Mouse (Mus musculus) forebrain, embryonic 10.5 days (tissue): ENCODE measurements around the gene Ccdc57. TPM values are rescaled to one million over a fixed set of nuclear protein-coding genes. Genes with fewer than 3 reads are reported as not detected.

Experiments used
- DNase-seq: peaks from one replicate; pipeline ENCODE4 v3.0.0-alpha.2; 2017; ENCODE audit warnings: low spot score; ENCODE audit errors: extremely low spot score
- H3K27ac ChIP-seq: fragments of 300-500 bp; sonication (generic); 2 replicates; pipeline ENCODE4 v1.5.1; 2016; ENCODE audit warnings: mild to moderate bottlenecking
- H3K27me3 ChIP-seq: fragments of 300-500 bp; sonication (generic); 2 replicates; pipeline ENCODE4 v1.6.1; 2016; ENCODE audit warnings: mild to moderate bottlenecking; ENCODE audit not compliant: poor library complexity, severe bottlenecking
- H3K36me3 ChIP-seq: fragments of 300-500 bp; sonication (generic); replicated peaks from 2 replicates; pipeline ENCODE4 v1.6.1; 2016; ENCODE audit warnings: mild to moderate bottlenecking, moderate library complexity
- H3K4me1 ChIP-seq: fragments of 300-500 bp; sonication (generic); 2 replicates; pipeline ENCODE4 v1.6.1; 2016
- H3K4me3 ChIP-seq: fragments of 300-500 bp; sonication (generic); 2 replicates; pipeline ENCODE4 v1.5.1; 2016; ENCODE audit warnings: mild to moderate bottlenecking, moderate library complexity
- H3K9me3 ChIP-seq: fragments of 300-500 bp; sonication (generic); 2 replicates; pipeline ENCODE4 v1.6.1; 2016; ENCODE audit warnings: mild to moderate bottlenecking, moderate library complexity
- WGBS: fragments of 180-500 bp; shearing (Covaris S2); methylation state at CpG from one replicate; pipeline ENCODE4 v1.1.7; 2016; 5-methylcytosine and 5-hydroxymethylcytosine counted together
- polyA plus RNA-seq: library from polyadenylated mRNA; unstranded; fragments of >200 nt; fragmentation: Nextera tagmentation; extraction: Ambion mirVana; gene quantifications from 2 replicates; pipeline ENCODE4 v1.2.1, GENCODE M21; 2016

Ccdc57 gene
- polyA plus RNA-seq, 1 experiment from 2014 or later: 8.6 TPM

DNA sequence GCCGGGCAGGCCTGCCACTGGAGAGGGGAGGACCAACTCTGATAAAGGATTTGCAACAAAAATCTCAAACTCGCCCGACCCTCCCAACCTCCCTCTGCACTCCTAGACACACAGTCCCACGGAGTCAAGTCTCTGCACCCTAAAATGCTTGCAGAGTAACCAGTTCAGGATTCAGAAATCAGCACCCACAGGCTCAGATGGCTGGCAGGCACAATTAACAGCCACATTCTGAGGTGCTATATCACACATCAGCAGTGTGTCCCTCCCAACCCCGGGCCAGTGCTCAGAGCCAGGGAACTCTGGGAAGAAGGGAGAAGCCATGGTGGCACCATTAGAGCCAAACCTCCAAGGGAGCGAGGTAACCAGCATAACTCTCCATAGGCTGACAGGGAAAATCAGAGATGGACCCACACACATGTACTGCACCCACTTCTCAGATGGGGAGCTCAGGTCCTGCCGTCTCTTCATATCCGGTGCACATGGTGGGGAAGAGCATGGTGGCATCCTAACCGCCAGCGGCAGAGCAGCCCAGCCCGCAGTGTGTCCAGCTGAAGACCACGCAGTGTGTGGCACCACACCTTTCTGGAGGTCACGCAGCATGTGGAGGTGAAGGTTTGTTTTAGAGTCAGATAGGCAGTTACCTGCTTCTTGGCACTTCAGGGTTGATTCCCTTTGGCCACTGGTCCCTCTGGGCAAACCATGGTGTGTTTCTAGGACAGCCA, 29.5 kb upstream of the Ccdc57 start:
- no peak overlapping the region for H3K4me3 ChIP-seq
- H3K4me1 ChIP-seq: peaks cover 22% of the 10 kb centered on the region
- H3K27ac ChIP-seq: no peak overlapping the region
- WGBS: 93% methylated on average over 13 of the region's 13 CpGs
- no peak for DNase-seq
- no peaks in the 10 kb centered on the region for H3K9me3 ChIP-seq
- H3K27me3 ChIP-seq: no peaks in the 10 kb centered on the region
- peaks cover 100% of the 10 kb centered on the region for H3K36me3 ChIP-seq

DNA sequence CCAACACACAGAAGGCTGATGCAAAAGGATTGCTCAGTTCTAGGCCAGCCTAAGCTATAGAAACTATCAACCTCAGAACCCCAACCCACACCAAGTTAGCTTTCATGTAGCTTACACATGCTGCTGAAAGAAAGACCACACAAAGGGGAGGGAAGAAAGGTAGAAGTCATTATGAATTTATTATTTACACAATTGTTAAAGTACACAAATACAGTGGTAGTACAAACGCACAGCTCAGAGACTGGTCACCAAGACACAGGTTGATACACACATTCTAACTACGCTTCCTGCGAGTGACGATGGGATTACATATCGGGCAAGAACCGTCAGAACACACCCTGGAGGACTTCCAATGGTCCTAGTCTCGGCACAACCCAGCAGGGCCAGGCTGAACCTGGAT, 28.9 kb upstream of the Ccdc57 start:
- Histone ChIP-seq H3K4me1 (peaks cover 25% of the 10 kb centered on the region), H3K27ac (no peak overlapping the region), H3K27me3 (no peaks in the 10 kb centered on the region), H3K9me3 (no peaks in the 10 kb centered on the region), H3K4me3 (no peak overlapping the region), H3K36me3 (peaks cover 100% of the 10 kb centered on the region)
- no peak for DNase-seq
- WGBS: 89% methylated on average over 7 of the region's 7 CpGs

DNA sequence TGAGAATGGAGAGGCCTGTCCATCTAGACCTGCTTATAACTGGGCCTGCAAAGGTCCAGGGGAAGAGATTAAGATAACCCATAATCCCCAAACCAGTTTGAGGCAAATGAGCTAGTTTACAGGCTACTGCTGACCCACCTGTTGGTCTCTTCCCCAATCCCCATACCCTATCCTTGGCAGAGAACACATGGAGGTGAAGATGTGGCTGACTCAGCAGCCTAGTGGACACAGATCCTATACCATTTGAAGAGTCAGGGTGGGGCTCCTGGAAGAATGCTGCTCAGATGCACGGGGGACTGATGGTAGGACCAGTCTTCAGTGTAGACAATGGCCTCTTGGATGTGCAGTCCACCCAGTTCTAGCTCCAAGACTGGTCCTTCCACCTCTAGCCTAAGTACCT, 27.6 kb upstream of the Ccdc57 start:
- WGBS: 83% methylated on average over 1 of the region's 1 CpGs
- Histone ChIP-seq H3K9me3 (no peaks in the 10 kb centered on the region), H3K36me3 (peaks cover 100% of the 10 kb centered on the region), H3K27ac (no peak overlapping the region), H3K4me3 (no peak overlapping the region), H3K27me3 (no peaks in the 10 kb centered on the region), H3K4me1 (peaks cover 25% of the 10 kb centered on the region)
- no peak for DNase-seq

DNA sequence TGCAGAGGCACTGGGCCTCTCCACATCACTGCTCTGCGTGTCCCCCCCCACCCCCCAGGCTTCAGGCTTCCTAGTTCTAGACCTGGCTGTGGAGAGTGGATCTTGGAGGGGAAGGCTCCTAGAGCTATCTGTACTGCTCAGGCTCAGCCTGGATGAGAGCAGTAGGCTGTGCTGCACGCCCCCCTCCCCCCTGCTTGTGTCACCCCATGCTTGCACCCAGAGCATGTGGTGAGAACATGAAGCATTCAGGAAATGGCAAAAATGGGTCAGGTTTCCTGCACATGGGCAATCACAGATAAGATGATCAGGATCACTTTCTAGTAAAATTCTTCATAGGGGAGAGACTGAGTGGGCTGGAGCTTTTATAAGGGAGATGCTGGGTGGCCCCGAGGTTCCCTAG, 26.9 kb upstream of the Ccdc57 start:
- WGBS: 84% methylated on average over 3 of the region's 3 CpGs
- no peak for DNase-seq
- no peak overlapping the region for H3K27ac ChIP-seq
- peaks cover 100% of the 10 kb centered on the region for H3K36me3 ChIP-seq
- H3K4me3 ChIP-seq: no peak overlapping the region
- peaks cover 20% of the 10 kb centered on the region for H3K4me1 ChIP-seq
- H3K27me3 ChIP-seq: no peaks in the 10 kb centered on the region
- H3K9me3 ChIP-seq: no peaks in the 10 kb centered on the region

DNA sequence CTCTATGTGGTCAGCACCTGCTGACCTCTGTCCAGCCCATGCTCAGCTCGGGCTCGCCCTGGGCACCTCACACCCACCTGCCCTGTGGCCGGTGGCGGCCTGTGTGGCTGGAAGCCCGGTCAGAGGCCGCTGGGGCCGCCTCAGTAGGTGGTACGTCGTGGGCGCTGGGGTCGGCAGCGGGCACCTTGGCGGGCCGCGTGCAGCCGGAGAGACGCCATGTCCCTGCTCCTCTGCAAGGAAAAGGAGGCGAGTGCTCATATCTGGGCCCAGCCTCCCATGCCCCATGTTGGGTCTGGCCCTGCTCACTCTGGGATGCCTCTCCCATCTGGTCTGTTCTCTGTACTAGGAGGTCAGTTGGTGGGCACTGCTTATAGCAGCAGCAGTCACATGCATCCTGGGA, 26.4 kb upstream of the Ccdc57 start:
- Histone ChIP-seq H3K27me3 (no peaks in the 10 kb centered on the region), H3K4me1 (peaks cover 20% of the 10 kb centered on the region), H3K9me3 (no peaks in the 10 kb centered on the region), H3K27ac (no peak overlapping the region), H3K36me3 (peaks cover 100% of the 10 kb centered on the region), H3K4me3 (no peak overlapping the region)
- 90% methylated on average over 18 of the region's 18 CpGs for WGBS
- DNase-seq: no peak

DNA sequence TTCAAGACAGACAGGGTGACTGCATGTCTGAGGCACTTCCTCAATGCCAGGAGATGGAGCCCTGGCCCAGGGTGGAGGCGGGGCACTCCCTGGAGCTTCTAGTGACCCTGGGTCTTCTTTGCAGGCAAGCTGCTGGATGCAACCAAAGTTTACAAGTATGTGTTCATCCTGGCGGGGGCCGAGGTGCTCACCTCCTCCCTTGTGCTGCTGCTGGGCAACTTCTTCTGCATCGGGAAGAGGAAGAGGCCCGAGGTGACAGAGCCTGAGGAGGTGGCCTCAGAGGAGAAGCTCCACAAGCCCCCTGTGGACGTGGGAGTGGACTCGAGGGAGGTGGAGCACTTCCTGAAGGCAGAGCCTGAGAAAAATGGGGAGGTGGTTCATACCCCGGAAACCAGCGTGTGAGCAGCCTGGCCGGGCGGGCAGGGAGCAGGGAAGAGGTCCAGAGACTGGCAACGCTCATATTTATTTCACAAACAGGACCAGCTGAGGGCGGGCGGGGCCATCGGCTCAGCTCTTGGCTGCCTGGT, 25.1 kb upstream of the Ccdc57 start:
- Histone ChIP-seq H3K36me3 (peaks cover 99% of the 10 kb centered on the region), H3K27ac (no peak overlapping the region), H3K4me1 (peaks cover 29% of the 10 kb centered on the region), H3K9me3 (no peaks in the 10 kb centered on the region), H3K27me3 (no peaks in the 10 kb centered on the region), H3K4me3 (no peak overlapping the region)
- no peak for DNase-seq
- 85% methylated on average over 15 of the region's 15 CpGs for WGBS

DNA sequence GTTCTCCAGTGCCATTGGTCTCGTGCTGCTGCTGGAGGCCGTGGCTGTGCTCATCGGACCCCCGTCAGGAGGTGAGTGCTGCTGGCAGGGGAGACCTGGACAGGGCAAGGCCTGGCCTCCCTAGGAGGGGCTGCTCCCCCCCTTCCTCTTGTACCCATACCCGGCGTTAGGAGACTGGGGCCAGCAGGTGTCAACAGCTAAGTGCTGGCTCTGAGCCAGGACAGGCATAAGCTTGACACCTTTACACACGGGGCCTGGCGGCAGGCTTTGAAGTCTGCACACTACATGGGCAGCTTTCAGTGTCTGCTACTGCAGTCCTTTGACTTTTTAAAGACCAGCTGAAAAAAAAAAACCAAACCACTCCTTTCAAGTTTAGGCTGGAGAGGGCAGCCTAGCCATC, 24.4 kb upstream of the Ccdc57 start:
- H3K9me3 ChIP-seq: no peaks in the 10 kb centered on the region
- DNase-seq: no peak
- H3K27me3 ChIP-seq: no peaks in the 10 kb centered on the region
- 89% methylated on average over 8 of the region's 8 CpGs for WGBS
- H3K4me1 ChIP-seq: peaks cover 37% of the 10 kb centered on the region
- H3K27ac ChIP-seq: no peak overlapping the region
- H3K36me3 ChIP-seq: peaks cover 99% of the 10 kb centered on the region
- no peak overlapping the region for H3K4me3 ChIP-seq

DNA sequence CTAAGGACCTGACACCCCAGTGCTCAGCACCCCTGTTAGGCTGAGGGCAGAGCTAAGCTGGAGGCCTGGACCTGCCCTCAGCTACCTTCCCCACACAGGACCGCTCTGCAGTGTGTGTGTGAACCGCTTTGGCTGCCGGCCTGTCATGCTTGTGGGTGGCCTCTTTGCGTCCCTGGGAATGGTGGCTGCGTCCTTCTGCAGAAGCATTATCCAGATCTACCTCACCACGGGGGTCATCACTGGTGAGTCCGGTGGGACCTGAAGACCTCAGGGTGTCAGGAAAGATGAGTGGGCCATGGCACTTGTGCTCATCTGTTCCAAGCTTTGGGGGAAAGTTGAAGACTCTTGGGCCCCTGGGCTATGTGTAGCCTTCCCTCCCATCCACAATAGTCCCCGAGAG, 23.0 kb upstream of the Ccdc57 start:
- peaks cover 90% of the 10 kb centered on the region for H3K36me3 ChIP-seq
- no peaks in the 10 kb centered on the region for H3K27me3 ChIP-seq
- peaks cover 50% of the 10 kb centered on the region for H3K4me1 ChIP-seq
- no peak for DNase-seq
- 94% methylated on average over 8 of the region's 8 CpGs for WGBS
- no peaks in the 10 kb centered on the region for H3K9me3 ChIP-seq
- no peak overlapping the region for H3K4me3 ChIP-seq
- H3K27ac ChIP-seq: no peak overlapping the region

DNA sequence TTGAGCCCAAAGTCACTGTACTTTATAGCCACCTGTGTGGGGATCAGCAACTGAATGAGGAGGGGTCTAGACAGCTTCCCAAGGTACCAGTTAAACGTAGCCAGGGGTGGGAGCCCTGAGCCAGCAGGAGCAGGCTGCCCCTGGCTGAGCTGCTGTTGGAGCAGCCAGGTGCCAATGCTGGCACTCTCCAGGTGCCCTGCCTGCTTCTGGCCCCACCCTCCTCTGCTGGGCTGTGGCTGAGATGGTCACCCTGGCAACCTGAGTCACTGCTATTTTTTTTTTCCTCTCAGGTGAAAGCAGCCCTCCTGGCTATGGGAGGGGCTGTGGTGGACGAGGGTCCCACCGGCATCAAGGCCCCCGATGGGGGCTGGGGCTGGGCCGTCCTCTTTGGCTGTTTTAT, 22.3 kb upstream of the Ccdc57 start:
- H3K36me3 ChIP-seq: peaks cover 82% of the 10 kb centered on the region
- no peaks in the 10 kb centered on the region for H3K9me3 ChIP-seq
- peaks cover 58% of the 10 kb centered on the region for H3K4me1 ChIP-seq
- no peak overlapping the region for H3K27ac ChIP-seq
- no peaks in the 10 kb centered on the region for H3K27me3 ChIP-seq
- H3K4me3 ChIP-seq: no peak overlapping the region
- DNase-seq: no peak
- WGBS: 92% methylated on average over 5 of the region's 5 CpGs

DNA sequence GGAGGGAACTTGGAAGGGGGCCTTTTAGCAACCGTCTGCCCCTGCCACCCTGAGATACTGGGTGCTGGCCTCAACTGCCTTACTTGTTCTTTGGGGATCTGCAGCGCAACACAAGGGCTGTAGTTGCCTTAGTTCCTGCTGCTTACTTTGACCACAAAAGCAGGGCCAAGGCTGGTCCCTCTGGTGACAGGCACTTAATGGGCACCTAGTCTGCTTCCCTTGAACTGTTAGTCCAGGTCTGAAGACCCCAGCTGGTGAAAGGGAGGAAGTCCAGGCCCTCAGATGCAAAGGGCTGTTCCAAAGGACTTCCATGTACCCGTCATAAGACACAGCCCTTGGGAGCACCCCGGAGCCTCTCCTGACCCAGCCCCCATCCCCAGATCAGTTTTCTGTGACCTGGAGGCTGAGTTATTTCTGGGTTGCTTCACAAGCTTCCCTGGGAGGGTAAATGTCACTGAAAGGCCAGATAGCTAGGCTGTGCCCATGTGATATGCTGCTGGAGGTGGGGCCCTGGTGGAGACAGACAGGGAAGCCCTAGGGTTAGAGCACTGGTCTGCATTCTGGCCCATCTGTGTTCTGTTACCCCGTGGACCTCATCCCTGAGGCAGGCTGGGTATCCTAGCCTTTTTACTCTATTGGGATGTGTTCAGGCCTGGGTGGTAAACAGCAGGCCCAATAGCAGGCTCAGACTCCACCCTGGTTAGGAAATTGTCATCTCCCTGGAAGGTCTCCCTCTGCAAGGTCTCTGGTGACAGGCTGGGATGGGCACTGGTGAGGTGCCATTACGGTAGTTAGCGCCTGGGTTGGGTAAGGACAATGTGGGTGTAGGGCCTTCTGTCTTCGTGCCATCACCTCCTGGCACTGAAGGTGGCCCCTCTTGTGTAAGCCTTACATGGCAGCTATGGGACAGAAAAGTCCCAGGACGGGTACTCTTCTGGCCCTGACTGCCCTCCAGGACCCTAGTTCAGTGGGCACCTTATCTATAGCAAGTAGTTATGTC, 19.4 kb upstream of the Ccdc57 start:
- H3K9me3 ChIP-seq: no peaks in the 10 kb centered on the region
- peak overlapping the region; percentile 74 for H3K4me3 ChIP-seq
- 83% methylated on average over 9 of the region's 9 CpGs for WGBS
- H3K27ac ChIP-seq: peak overlapping the region; percentile 94
- DNase-seq: no peak
- H3K27me3 ChIP-seq: peaks cover 19% of the 10 kb centered on the region
- peaks cover 71% of the 10 kb centered on the region for H3K4me1 ChIP-seq
- H3K36me3 ChIP-seq: peaks cover 53% of the 10 kb centered on the region

DNA sequence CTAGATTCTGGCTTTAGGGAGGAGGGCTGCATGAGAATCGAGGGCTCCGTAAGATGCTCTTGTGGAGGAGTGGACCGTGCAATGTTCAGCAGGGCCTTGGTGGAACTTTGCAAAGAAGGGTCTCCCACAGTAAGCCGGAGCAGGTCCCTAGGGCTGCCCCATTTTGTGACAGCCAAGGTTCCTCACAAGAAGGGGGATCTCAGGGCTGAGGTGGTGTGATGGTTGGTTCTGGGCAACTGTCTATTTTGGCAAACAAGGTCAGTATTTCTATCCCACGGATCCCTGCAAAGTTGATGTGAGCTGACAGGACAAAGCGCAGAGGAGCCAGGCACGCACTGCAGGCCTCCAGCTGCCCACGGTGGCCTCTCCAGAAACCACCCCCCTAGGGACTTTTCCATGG, 18.6 kb upstream of the Ccdc57 start:
- peak overlapping the region; percentile 74 for H3K4me3 ChIP-seq
- 32% methylated on average over 8 of the region's 8 CpGs for WGBS
- peaks cover 22% of the 10 kb centered on the region for H3K27me3 ChIP-seq
- peaks cover 45% of the 10 kb centered on the region for H3K36me3 ChIP-seq
- H3K27ac ChIP-seq: peak overlapping the region; percentile 94
- no peaks in the 10 kb centered on the region for H3K9me3 ChIP-seq
- H3K4me1 ChIP-seq: peaks cover 69% of the 10 kb centered on the region
- DNase-seq: no peak

DNA sequence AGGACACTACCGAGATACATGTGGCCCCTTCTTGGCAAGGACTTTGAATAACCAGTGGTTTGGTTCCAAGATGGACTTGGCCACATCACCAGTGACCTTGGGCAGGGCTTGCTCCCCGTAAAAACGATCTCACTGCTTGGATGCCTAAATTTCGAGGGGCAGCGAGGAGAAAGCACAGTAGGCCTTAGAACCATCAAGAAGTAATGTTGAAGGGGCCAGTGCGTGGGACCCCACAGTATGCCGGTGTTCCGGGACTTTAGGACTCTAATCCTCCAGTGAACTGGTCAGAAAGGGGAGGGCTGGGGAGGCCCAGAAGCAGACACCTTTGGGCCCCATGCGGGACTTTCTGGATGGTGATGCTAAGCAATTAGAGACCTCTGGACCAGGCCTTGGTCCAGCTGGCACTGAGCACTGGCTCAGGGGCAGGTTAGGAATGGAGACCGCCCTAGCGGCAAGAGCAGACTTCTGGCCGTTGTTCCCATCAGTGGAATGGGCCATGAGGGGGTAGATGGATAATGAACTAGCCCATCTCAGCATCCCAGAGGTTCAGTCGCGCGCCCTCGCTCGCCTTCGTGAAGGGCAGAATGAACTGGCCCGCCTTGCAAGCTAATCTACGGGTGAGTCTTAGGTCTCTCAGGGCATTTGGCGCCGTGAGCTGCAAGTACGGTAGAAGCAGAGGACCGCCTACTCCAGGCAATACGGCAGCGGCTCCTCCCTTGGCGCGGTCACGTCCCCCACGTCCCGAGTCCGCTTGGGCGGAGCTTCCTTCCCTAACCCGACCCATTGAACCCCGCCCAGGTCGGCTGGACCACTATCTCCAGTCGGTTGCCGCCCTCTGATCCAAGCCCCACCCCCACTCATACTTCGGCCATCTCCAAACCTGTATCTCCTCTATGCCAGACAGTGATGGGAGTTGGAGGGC, 17.9 kb upstream of the Ccdc57 start:
- WGBS: under 1% methylated on average over 39 of the region's 39 CpGs
- H3K36me3 ChIP-seq: peaks cover 38% of the 10 kb centered on the region
- H3K4me3 ChIP-seq: peak overlapping the region; percentile 74
- H3K9me3 ChIP-seq: no peaks in the 10 kb centered on the region
- peaks cover 69% of the 10 kb centered on the region for H3K4me1 ChIP-seq
- DNase-seq: peak; percentile 96
- peak overlapping the region; percentile 94 for H3K27ac ChIP-seq
- H3K27me3 ChIP-seq: peaks cover 22% of the 10 kb centered on the region
